Mouse (Mus musculus) MEL (cell line): ENCODE results near the gene Trnt1.

Experiments
- CTCF ChIP-seq, 3 experiments: IDR thresholded peaks in 2 of 3; conservative IDR thresholded peaks in 1 of 3; 2 replicates each; pipeline ENCODE4 v1.5.1; 2011 to 2012; ENCODE audit warnings: low read length in 3 of 3, low read depth in 2 of 3, mild to moderate bottlenecking in 2 of 3, improper control_type of control experiment in 1 of 3, inconsistent platforms in 1 of 3, mixed read lengths in 1 of 3, moderate library complexity in 1 of 3; ENCODE audit not compliant: control insufficient read depth in 1 of 3, insufficient read depth in 1 of 3, poor library complexity in 1 of 3, severe bottlenecking in 1 of 3
- ELF1 ChIP-seq: IDR thresholded peaks from 2 replicates; pipeline ENCODE4 v1.6.1; 2014; ENCODE audit warnings: low read depth, mild to moderate bottlenecking, inconsistent platforms, low read length, improper control_type of control experiment, moderate library complexity
- POLR2A ChIP-seq, 2 experiments: IDR thresholded peaks; 2 replicates each; pipeline ENCODE4 v1.6.1; 2011 to 2012; ENCODE audit warnings: low read length in 2 of 2, mild to moderate bottlenecking in 2 of 2, control low read depth in 1 of 2, improper control_type of control experiment in 1 of 2, low read depth in 1 of 2, moderate library complexity in 1 of 2; ENCODE audit not compliant: control insufficient read depth in 1 of 2, insufficient read depth in 1 of 2, poor library complexity in 1 of 2

- TF ChIP-seq POLR2A (IDR thresholded peaks at IDR 0.05; ENCODE audit: control insufficient read depth in 1 of 2, insufficient read depth in 1 of 2, low read depth in 1 of 2, low read length in 2 of 2, poor library complexity in 1 of 2) (no peak), ELF1 (no peak), CTCF (IDR thresholded peaks at IDR 0.05 in 2 of 3, conservative IDR thresholded peaks at IDR 0.05 in 1 of 3; ENCODE audit: control insufficient read depth in 1 of 3, insufficient read depth in 1 of 3, low read depth in 2 of 3, low read length in 3 of 3, poor library complexity in 1 of 3, severe bottlenecking in 1 of 3) (no peak)
These were observed 43.3 kb upstream of the Trnt1 start for GRCm38 (mm10) chr6:106725642-106726041.
